Mouse (Mus musculus) embryonic fibroblast, embryonic 13.5 days (primary cell): Measurements from ENCODE around the gene 4930558C23Rik.

Experiments used
- CTCF ChIP-seq: IDR thresholded peaks from 2 replicates; pipeline ENCODE4 v1.5.1; 2011; ENCODE audit warnings: mild to moderate bottlenecking, control low read depth, low read length, moderate library complexity, borderline replicate concordance; ENCODE audit not compliant: insufficient read depth
- POLR2A ChIP-seq: IDR thresholded peaks from 2 replicates; pipeline ENCODE4 v1.6.1; 2011; ENCODE audit warnings: low read depth, mild to moderate bottlenecking, control low read depth, low read length, moderate library complexity

DNA sequence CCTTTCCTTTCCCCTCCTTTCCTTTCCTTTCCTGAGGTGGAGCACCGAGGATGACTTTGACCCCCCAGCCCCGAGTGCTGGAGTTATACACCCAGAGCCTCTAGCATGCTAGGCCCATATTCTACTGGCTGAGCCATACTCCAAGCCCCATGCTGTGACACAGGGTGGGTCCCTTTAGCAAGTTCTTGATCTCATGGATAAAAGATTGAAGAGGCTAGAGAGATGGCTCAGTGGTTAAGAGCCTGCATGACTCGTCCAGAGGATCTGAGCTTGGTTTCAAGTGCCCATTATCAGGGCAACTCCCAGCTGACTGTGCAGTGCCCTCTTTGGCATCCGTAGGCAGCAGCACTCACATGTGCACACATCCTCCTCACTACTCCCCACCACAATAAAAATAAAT, 42.7 kb upstream of the 4930558C23Rik start:
- TF ChIP-seq CTCF: no peak
- no peak for TF ChIP-seq POLR2A
